Mouse (Mus musculus) stomach, adult 2 months (tissue): Measurements from ENCODE around the gene Aldh3b1. TPM values are rescaled to one million over a fixed set of nuclear protein-coding genes. Genes with fewer than 3 reads are reported as not detected.

Experiments used
- polyA plus RNA-seq: library from polyadenylated mRNA; depleted of rRNA; stranded (reverse); fragments of >200 nt; gene quantifications from 2 replicates; pipeline ENCODE4 v1.2.3, GENCODE M21; 2012; rRNA removed

Aldh3b1 gene
- polyA plus RNA-seq = 2.0 TPM in 2 replicates

DNA sequence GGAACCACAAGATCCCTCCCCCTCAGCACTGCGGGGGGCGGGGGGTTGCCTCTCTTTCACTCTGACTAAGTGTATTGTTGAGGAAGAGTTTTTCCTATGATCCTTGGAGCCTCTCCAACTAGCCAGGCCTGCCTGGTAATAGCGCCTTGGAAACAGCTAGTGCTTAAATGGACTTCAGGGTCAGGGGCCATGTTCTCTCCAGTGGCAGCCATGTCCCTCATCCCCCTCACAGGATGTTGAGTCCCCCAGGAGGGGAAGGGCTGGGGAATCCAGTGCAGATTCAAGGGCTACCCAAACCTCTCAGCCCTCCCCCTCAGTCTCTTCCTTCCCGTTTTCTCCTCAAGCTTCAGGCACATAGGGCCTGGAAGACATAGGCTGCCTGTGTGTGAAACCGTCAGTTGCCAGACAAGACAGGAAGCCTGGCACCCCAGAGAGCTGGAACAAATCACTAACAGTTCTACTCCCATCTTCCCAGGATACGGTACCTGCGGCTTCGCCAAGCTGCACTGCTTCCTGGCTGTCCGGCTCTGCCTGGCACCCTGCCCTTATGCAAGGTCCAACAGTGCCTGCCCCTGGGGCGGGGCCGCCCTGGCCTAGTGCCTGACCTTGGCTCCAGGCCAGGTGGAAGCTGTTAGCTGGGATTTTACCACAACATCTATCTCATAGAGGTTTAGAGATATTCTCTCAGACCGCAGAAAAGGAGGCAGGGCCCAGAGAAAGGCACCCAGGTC lies at the start of gene Aldh3b1:
Gene Aldh3b1 (minus strand): TSS at position 598 of the 731 bp plus-strand sequence.

DNA sequence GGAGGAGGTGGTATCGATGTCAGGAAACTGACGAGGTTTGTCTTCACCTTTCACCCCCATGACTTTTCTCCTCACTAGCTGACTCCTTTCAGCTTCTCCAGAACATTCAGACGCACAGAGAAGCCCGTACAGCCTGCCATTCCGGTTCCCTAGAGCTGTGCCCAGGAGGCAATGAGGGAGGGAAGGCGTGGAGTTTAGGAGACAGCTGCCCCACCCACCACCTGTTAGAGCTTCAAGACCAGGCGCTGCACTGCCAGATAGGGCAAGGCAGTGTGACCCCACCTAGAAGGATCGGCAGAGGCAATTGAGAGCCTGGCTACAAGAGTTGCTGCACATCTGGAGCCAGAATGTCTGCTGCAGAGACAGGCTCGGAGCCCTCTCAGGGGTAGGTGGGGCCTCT lies 42.6 kb upstream of the Aldh3b1 start, which contains the start of gene Aldh3b2:
Gene Aldh3b2 (plus strand): TSS at position 100 of the 400 bp plus-strand sequence.

GRCm38 (mm10) chr19:3958470-3958869 lies 28.9 kb upstream of the Aldh3b1 start, which contains the start of gene Aldh3b3:
TSS of gene Aldh3b3 (plus strand) at chr19:3958645.

DNA sequence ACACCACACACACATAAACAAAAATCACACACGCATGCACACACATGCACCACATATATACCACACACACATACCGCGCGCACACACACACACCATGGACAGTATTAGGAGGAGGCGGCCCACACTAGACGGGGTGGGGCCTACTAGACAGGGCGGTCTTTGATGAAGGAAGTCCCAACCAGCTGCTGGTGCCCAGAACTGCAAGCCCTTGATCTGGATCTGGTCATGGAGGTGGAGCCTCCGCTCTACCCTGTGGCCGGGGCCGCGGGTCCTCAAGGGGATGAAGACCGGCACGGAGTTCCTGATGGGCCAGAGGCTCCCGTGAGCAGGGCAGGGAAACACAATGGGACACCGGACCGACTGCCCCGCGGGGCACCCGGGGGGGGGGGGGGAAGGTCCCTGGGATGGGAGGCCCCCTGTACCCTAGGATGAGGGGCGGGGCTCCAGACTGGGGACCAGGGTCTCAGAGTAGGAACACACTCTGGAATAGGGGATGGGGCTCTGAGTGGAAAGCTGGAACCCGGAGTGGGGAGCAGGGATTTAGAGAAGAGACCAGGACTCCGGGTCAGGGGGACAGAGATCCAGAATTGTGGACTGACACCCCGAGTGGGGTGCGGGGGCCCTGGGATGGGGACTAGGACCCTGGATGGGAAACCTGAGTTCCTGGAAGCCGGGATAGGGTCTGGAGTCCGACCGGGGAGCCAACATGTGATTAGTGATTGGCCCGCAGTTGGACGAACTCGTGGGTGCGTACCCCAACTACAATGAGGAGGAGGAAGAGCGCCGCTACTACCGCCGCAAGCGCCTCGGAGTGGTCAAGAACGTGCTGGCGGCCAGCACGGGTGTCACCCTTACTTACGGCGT lies 5.7 kb upstream of the Aldh3b1 start, which contains the start of gene Unc93b1:
Gene Unc93b1 (plus strand): TSS at position 155 of the 864 bp plus-strand sequence.

DNA sequence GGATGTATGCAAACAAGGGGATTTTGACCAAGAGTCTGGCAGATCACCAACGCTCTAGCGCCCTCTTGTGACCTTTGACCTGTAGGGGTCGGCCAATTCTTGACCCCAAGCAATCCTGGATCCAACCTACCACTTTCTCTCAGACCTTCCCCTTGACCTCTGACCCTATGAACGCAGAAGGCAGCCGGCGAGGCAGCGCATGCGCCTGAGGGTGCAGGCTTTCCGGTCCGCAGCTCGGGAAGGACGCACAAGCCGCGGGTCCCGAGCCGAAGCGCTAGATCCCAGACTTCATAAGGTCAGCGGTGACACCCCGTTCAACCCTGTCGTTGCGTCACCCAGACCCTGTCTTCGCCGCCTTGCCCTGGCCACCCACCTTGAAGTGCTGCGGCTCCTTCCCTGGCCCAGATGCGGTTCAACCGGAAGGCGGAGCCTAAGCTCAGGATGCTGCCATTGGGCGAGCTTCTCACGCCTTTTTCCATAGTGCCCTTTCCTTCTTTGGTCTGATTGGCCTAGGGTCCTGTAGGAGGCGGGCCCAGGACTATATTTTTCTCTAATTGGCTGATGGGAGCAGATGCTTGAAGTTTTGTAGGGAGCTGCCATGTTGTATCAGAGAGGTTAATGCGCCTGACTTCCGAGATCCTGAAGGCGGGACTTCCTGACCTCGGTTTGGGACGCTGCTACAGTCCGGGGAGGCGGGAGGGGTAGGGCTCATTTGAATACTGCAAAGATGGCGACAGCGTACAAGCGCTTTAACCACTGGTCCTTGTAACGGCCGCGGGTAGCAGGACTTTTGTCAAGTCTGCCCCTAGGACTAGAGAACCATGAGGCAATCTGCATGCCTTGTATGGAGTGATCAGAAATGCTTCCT lies 17.0 kb downstream of the Aldh3b1 start, which contains the start of gene Ndufs8:
Gene Ndufs8 (minus strand): TSS at position 438 of the 868 bp plus-strand sequence.

DNA sequence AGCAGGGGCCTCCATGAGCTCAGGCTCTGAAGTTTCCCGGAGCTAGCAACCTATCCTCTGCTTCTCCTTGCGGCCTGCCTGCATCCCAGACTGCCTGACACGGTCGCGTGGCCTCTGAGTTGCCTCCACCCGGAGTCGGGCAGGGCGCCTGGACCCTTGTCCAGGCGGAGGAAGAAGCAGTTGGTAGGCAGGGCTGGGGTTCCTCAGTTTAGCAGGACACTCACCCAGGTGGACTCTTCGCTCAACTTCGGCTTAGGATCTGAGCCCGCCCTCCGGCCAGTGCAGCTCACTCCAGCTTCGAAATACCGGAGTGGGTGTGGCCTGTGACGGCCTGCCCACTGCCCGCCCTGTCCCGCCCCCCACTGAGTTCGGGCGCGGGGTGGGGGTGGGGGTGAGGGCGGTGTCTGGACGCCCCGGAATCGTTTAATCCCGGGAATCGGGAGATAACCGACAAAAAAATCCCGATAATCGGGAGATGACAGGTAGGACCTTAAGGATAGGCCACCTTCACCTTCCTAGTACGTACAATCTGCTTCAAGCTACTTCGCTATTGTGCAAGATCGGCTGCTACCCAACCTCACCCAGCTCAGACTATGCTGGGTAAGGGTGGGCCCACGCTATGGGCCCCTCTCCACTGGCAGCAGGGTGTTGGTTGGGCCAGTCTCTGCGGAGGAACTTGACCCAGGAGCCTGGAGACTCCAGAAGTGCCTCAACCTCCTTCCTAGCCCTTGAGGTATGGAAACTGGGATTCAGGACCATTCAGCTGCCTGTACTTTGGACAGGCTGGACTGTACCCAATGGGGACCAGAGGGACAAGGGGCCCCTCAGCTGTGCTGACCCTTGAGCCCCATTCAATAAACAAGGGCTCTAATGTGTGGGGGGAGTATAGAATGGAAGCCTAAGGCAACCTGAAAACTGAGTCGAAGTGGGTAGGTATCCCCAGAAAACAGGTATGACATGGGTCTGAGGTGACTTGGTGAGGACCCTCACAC lies 22.5 kb downstream of the Aldh3b1 start, which contains the start of gene Tcirg1:
Gene Tcirg1 (minus strand): TSS at position 339 of the 992 bp plus-strand sequence.

Other genes with a start within 250 kb of the Aldh3b1 start
- gene Lrp5, start 243.2 kb downstream of the Aldh3b1 start, polyA plus RNA-seq = 40.9 and 44.6 TPM in 2 replicates
- gene 1810055G02Rik, start 221.5 kb downstream of the Aldh3b1 start, polyA plus RNA-seq = 14.1 and 19.8 TPM in 2 replicates
- gene Kmt5b, start 162.4 kb downstream of the Aldh3b1 start, polyA plus RNA-seq = 3.0 and 4.4 TPM in 2 replicates
- 32.5 and 46.5 TPM in 2 replicates for gene Chka, start 78.0 kb downstream of the Aldh3b1 start, polyA plus RNA-seq
- 67.3 and 72.2 TPM in 2 replicates for gene Tcirg1, start 22.7 kb downstream of the Aldh3b1 start, polyA plus RNA-seq
- 180 and 250 TPM in 2 replicates for gene Ndufs8, start 17.0 kb downstream of the Aldh3b1 start, polyA plus RNA-seq
- 31.5 and 46.6 TPM in 2 replicates for gene Unc93b1, start 5.4 kb upstream of the Aldh3b1 start, polyA plus RNA-seq
- gene Aldh3b3, start 28.8 kb upstream of the Aldh3b1 start, polyA plus RNA-seq = 0.15 and 0.23 TPM in 2 replicates
- 32.2 and 43.3 TPM in 2 replicates for gene Aldh3b2, start 42.5 kb upstream of the Aldh3b1 start, polyA plus RNA-seq
- gene Acy3, start 56.8 kb upstream of the Aldh3b1 start, polyA plus RNA-seq = 11.4 and 16.6 TPM in 2 replicates
- not detected in 2 replicates for gene Tbx10, start 62.9 kb upstream of the Aldh3b1 start, polyA plus RNA-seq
- gene Nudt8, start 70.8 kb upstream of the Aldh3b1 start, polyA plus RNA-seq = 14.0 and 30.7 TPM in 2 replicates
- 0.82 and 1.4 TPM in 2 replicates for gene Gm49405, start 70.8 kb upstream of the Aldh3b1 start, polyA plus RNA-seq
- gene Doc2g, start 73.5 kb upstream of the Aldh3b1 start, polyA plus RNA-seq = 6.4 and 6.9 TPM in 2 replicates
- 125 and 129 TPM in 2 replicates for gene Ndufv1, start 83.0 kb upstream of the Aldh3b1 start, polyA plus RNA-seq
- 1,477 and 1,578 TPM in 2 replicates for gene Gstp1, start 108.2 kb upstream of the Aldh3b1 start, polyA plus RNA-seq
- gene Gstp2, start 116.2 kb upstream of the Aldh3b1 start, polyA plus RNA-seq = 160 and 194 TPM in 2 replicates
- gene Gstp3, start 129.8 kb upstream of the Aldh3b1 start, polyA plus RNA-seq = 1.6 and 1.9 TPM in 2 replicates
- gene Cabp2, start 151.8 kb upstream of the Aldh3b1 start, polyA plus RNA-seq = not detected in 2 replicates
- gene Cdk2ap2, start 167.4 kb upstream of the Aldh3b1 start, polyA plus RNA-seq = 155 and 221 TPM in 2 replicates
- 68.7 and 72.3 TPM in 2 replicates for gene Pitpnm1, start 170.2 kb upstream of the Aldh3b1 start, polyA plus RNA-seq
- 25.6 and 32.7 TPM in 2 replicates for gene Aip, start 196.1 kb upstream of the Aldh3b1 start, polyA plus RNA-seq
- gene Gpr152, start 210.0 kb upstream of the Aldh3b1 start, polyA plus RNA-seq = not detected in 2 replicates
- not detected in 2 replicates for gene Cabp4, start 214.2 kb upstream of the Aldh3b1 start, polyA plus RNA-seq
- 140 and 142 TPM in 2 replicates for gene Coro1b, start 218.8 kb upstream of the Aldh3b1 start, polyA plus RNA-seq
- gene Ptprcap, start 223.8 kb upstream of the Aldh3b1 start, polyA plus RNA-seq = 25.8 and 51.7 TPM in 2 replicates
- gene Rps6kb2, start 233.5 kb upstream of the Aldh3b1 start, polyA plus RNA-seq = 37.1 and 39.1 TPM in 2 replicates
- gene Carns1, start 245.7 kb upstream of the Aldh3b1 start, polyA plus RNA-seq = 4.6 and 5.3 TPM in 2 replicates